Mouse (Mus musculus) MEL (cell line): Measurements from ENCODE around the gene Adamts2. TPM values are rescaled to one million over a fixed set of nuclear protein-coding genes. Genes with fewer than 3 reads are reported as not detected.

Experiments
- DNase-seq: peaks from one replicate; pipeline ENCODE4 v3.0.0; 2011; ENCODE audit warnings: low read depth, low spot score
- H3K27ac ChIP-seq: 2 replicates; pipeline ENCODE4 v1.5.1; 2012; ENCODE audit warnings: low read depth, mild to moderate bottlenecking, control low read depth, low read length, moderate library complexity; ENCODE audit not compliant: control insufficient read depth
- H3K27me3 ChIP-seq, 2 experiments: fragments of 150-350 bp in 1 of 2; sonication (generic) in 1 of 2; 2 replicates each; pipeline ENCODE4 v1.6.1; 2012; ENCODE audit warnings: low read length in 2 of 2, mild to moderate bottlenecking in 2 of 2, improper control_type of control experiment in 1 of 2, moderate library complexity in 1 of 2; ENCODE audit not compliant: insufficient read depth in 2 of 2, control insufficient read depth in 1 of 2
- H3K36me3 ChIP-seq, 2 experiments: 2 replicates each; pipeline ENCODE4 v1.6.1; 2012 to 2014; ENCODE audit warnings: low read length in 2 of 2, improper control_type of control experiment in 1 of 2, inconsistent platforms in 1 of 2, mild to moderate bottlenecking in 1 of 2; ENCODE audit not compliant: insufficient read depth in 2 of 2, control insufficient read depth in 1 of 2
- H3K4me1 ChIP-seq, 2 experiments: fragments of 150-350 bp in 1 of 2; sonication (generic) in 1 of 2; 2 replicates each; pipeline ENCODE4 v1.6.1; 2012; ENCODE audit warnings: low read length in 2 of 2, improper control_type of control experiment in 1 of 2, mild to moderate bottlenecking in 1 of 2; ENCODE audit not compliant: insufficient read depth in 2 of 2, control insufficient read depth in 1 of 2
- H3K4me3 ChIP-seq, 2 experiments: fragments of 150-350 bp in 1 of 2; sonication (generic) in 1 of 2; 2 replicates each; pipeline ENCODE4 v1.5.1; 2012; ENCODE audit warnings: low read depth in 2 of 2, low read length in 2 of 2, mild to moderate bottlenecking in 2 of 2, moderate library complexity in 2 of 2, control low read depth in 1 of 2, improper control_type of control experiment in 1 of 2; ENCODE audit not compliant: control insufficient read depth in 1 of 2, insufficient read depth in 1 of 2
- H3K79me2 ChIP-seq: 2 replicates; pipeline ENCODE4 v1.6.1; 2012; ENCODE audit warnings: mild to moderate bottlenecking, low read length, moderate library complexity; ENCODE audit not compliant: control insufficient read depth, poor library complexity, insufficient read depth
- H3K9ac ChIP-seq: 2 replicates; pipeline ENCODE4 v1.6.1; 2012; ENCODE audit warnings: low read depth, mild to moderate bottlenecking, control low read depth, low read length, moderate library complexity; ENCODE audit not compliant: control insufficient read depth, poor library complexity, severe bottlenecking
- H3K9me3 ChIP-seq: fragments of 150-350 bp; sonication (generic); replicated peaks from 2 replicates; pipeline ENCODE4 v1.6.1; 2012; ENCODE audit warnings: mild to moderate bottlenecking, low read length, improper control_type of control experiment, moderate library complexity; ENCODE audit not compliant: insufficient read depth
- CHD2 ChIP-seq: IDR thresholded peaks from 2 replicates; pipeline ENCODE4 v1.6.1; 2011; ENCODE audit warnings: low read length, improper control_type of control experiment
- CTCF ChIP-seq, 3 experiments: IDR thresholded peaks in 2 of 3; conservative IDR thresholded peaks in 1 of 3; 2 replicates each; pipeline ENCODE4 v1.5.1; 2011 to 2012; ENCODE audit warnings: low read length in 3 of 3, low read depth in 2 of 3, mild to moderate bottlenecking in 2 of 3, improper control_type of control experiment in 1 of 3, inconsistent platforms in 1 of 3, mixed read lengths in 1 of 3, moderate library complexity in 1 of 3; ENCODE audit not compliant: control insufficient read depth in 1 of 3, insufficient read depth in 1 of 3, poor library complexity in 1 of 3, severe bottlenecking in 1 of 3
- E2F4 ChIP-seq: IDR thresholded peaks from 2 replicates; pipeline ENCODE4 v1.6.1; 2011; ENCODE audit warnings: low read depth, low read length, improper control_type of control experiment, borderline replicate concordance
- EP300 ChIP-seq, 2 experiments: IDR thresholded peaks; 2 replicates each; pipeline ENCODE4 v1.6.1; 2011; ENCODE audit warnings: improper control_type of control experiment in 2 of 2, low read length in 2 of 2, low read depth in 1 of 2, mild to moderate bottlenecking in 1 of 2
- ETS1 ChIP-seq: IDR thresholded peaks from 2 replicates; pipeline ENCODE4 v1.6.1; 2012; ENCODE audit warnings: low read depth, mild to moderate bottlenecking, inconsistent platforms, low read length, improper control_type of control experiment, moderate library complexity
- GATA1 ChIP-seq: IDR thresholded peaks from 2 replicates; pipeline ENCODE4 v1.6.1; 2011; ENCODE audit warnings: low read depth, low read length, improper control_type of control experiment
- KAT2A ChIP-seq: conservative IDR thresholded peaks from 2 replicates; pipeline ENCODE4 v1.6.1; 2012; ENCODE audit warnings: low read depth, low read length, improper control_type of control experiment, inconsistent platforms
- MAFK ChIP-seq: IDR thresholded peaks from 2 replicates; pipeline ENCODE4 v1.6.1; 2011; ENCODE audit warnings: low read depth, mild to moderate bottlenecking, low read length, improper control_type of control experiment, borderline replicate concordance
- MYC ChIP-seq: IDR thresholded peaks from 2 replicates; pipeline ENCODE4 v1.6.1; 2011; ENCODE audit warnings: low read depth, mild to moderate bottlenecking, low read length, improper control_type of control experiment, moderate library complexity
- NELFE ChIP-seq: IDR thresholded peaks from 2 replicates; pipeline ENCODE4 v1.6.1; 2011; ENCODE audit warnings: low read depth, low read length, improper control_type of control experiment
- POLR2A ChIP-seq, 2 experiments: IDR thresholded peaks; 2 replicates each; pipeline ENCODE4 v1.6.1; 2011 to 2012; ENCODE audit warnings: low read length in 2 of 2, mild to moderate bottlenecking in 2 of 2, control low read depth in 1 of 2, improper control_type of control experiment in 1 of 2, low read depth in 1 of 2, moderate library complexity in 1 of 2; ENCODE audit not compliant: control insufficient read depth in 1 of 2, insufficient read depth in 1 of 2, poor library complexity in 1 of 2
- POLR2AphosphoS2 ChIP-seq: IDR thresholded peaks from 2 replicates; pipeline ENCODE4 v1.6.1; 2011; ENCODE audit warnings: low read length, improper control_type of control experiment
- POLR2AphosphoS5 ChIP-seq: IDR thresholded peaks from 2 replicates; pipeline ENCODE4 v1.6.1; 2012; ENCODE audit warnings: low read depth, borderline replicate concordance, mild to moderate bottlenecking, inconsistent platforms, low read length, moderate library complexity, mixed read lengths
- RAD21 ChIP-seq: IDR thresholded peaks from 2 replicates; pipeline ENCODE4 v1.6.1; 2011; ENCODE audit warnings: mild to moderate bottlenecking, low read depth, low read length, improper control_type of control experiment
- RCOR1 ChIP-seq: IDR thresholded peaks from 2 replicates; pipeline ENCODE4 v1.6.1; 2012; ENCODE audit warnings: low read depth, mild to moderate bottlenecking, inconsistent platforms, low read length, improper control_type of control experiment
- SIN3A ChIP-seq: IDR thresholded peaks from 2 replicates; pipeline ENCODE4 v1.6.1; 2012; ENCODE audit warnings: low read length, improper control_type of control experiment, inconsistent platforms
- SMC3 ChIP-seq: IDR thresholded peaks from 2 replicates; pipeline ENCODE4 v1.6.1; 2011; ENCODE audit warnings: low read depth, low read length, improper control_type of control experiment
- TBP ChIP-seq: IDR thresholded peaks from 2 replicates; pipeline ENCODE4 v1.8.0; 2011; ENCODE audit warnings: low read depth, low read length, improper control_type of control experiment
- UBTF ChIP-seq: IDR thresholded peaks from 2 replicates; pipeline ENCODE4 v1.6.1; 2012; ENCODE audit warnings: low read depth, mild to moderate bottlenecking, inconsistent platforms, low read length, improper control_type of control experiment, moderate library complexity, borderline replicate concordance; ENCODE audit not compliant: insufficient read depth
- USF2 ChIP-seq, 2 experiments: IDR thresholded peaks; 2 replicates each; pipeline ENCODE4 v1.6.1; 2011 to 2012; ENCODE audit warnings: improper control_type of control experiment in 2 of 2, low read length in 2 of 2, borderline replicate concordance in 1 of 2, inconsistent platforms in 1 of 2, low read depth in 1 of 2, mild to moderate bottlenecking in 1 of 2; ENCODE audit not compliant: insufficient read depth in 1 of 2
- ZKSCAN1 ChIP-seq: IDR thresholded peaks from 2 replicates; pipeline ENCODE4 v1.6.1; 2012; ENCODE audit warnings: low read depth, mild to moderate bottlenecking, inconsistent platforms, low read length, improper control_type of control experiment, moderate library complexity
- ZMIZ1 ChIP-seq: IDR thresholded peaks from 2 replicates; pipeline ENCODE4 v1.6.1; 2012; ENCODE audit warnings: low read depth, mild to moderate bottlenecking, inconsistent platforms, low read length, improper control_type of control experiment, moderate library complexity
- polyA plus RNA-seq, 2 experiments: library from polyadenylated mRNA; stranded (reverse) in 1 of 2; unstranded in 1 of 2; fragments of >175 nt in 1 of 2; fragments of >200 nt in 1 of 2; gene quantifications; 2 replicates each; pipeline versions ENCODE4 v1.2.1 to v1.2.4; 2012; ENCODE audit warnings: low replicate concordance in 2 of 2, low read depth in 1 of 2; ENCODE audit not compliant: insufficient read length in 2 of 2, insufficient read depth in 1 of 2, missing spikeins in 1 of 2
- total RNA-seq: library from RNA; depleted of rRNA; stranded (reverse); fragments of 300-350 nt; gene quantifications from 2 replicates; pipeline ENCODE4 v1.2.3, GENCODE M21; 2012

Adamts2 gene
- total and polyA plus RNA-seq, 3 experiments: not detected

GRCm38 (mm10) chr11:50720421-50720820 is 118.5 kb downstream of the Adamts2 start:
- Histone ChIP-seq H3K4me1 (no peaks in the 10 kb centered on the region), H3K9me3 (no peaks in the 10 kb centered on the region), H3K36me3 (no peaks in the 10 kb centered on the region), H3K4me3 (no peak overlapping the region), H3K9ac (no peak overlapping the region), H3K27ac (no peak overlapping the region), H3K79me2 (no peaks in the 10 kb centered on the region), H3K27me3 (no peaks in the 10 kb centered on the region)
- TF ChIP-seq TBP (no peak), GATA1 (no peak), NELFE (no peak), USF2 (IDR thresholded peaks at IDR 0.05; ENCODE audit: borderline replicate concordance in 1 of 2, insufficient read depth in 1 of 2, low read depth in 1 of 2, low read length in 2 of 2) (no peak), EP300 (IDR thresholded peaks at IDR 0.05; ENCODE audit: low read depth in 1 of 2, low read length in 2 of 2) (no peak), E2F4 (no peak), POLR2A (IDR thresholded peaks at IDR 0.05; ENCODE audit: control insufficient read depth in 1 of 2, insufficient read depth in 1 of 2, low read depth in 1 of 2, low read length in 2 of 2, poor library complexity in 1 of 2) (no peak), MYC (no peak), KAT2A (no peak), POLR2AphosphoS5 (no peak), CTCF (IDR thresholded peaks at IDR 0.05 in 2 of 3, conservative IDR thresholded peaks at IDR 0.05 in 1 of 3; ENCODE audit: control insufficient read depth in 1 of 3, insufficient read depth in 1 of 3, low read depth in 2 of 3, low read length in 3 of 3, poor library complexity in 1 of 3, severe bottlenecking in 1 of 3) (no peak), ZMIZ1 (no peak), ZKSCAN1 (no peak), POLR2AphosphoS2 (no peak), RCOR1 (no peak), MAFK (no peak), UBTF (no peak), CHD2 (no peak), RAD21 (no peak)
- DNase-seq: no peak

DNA sequence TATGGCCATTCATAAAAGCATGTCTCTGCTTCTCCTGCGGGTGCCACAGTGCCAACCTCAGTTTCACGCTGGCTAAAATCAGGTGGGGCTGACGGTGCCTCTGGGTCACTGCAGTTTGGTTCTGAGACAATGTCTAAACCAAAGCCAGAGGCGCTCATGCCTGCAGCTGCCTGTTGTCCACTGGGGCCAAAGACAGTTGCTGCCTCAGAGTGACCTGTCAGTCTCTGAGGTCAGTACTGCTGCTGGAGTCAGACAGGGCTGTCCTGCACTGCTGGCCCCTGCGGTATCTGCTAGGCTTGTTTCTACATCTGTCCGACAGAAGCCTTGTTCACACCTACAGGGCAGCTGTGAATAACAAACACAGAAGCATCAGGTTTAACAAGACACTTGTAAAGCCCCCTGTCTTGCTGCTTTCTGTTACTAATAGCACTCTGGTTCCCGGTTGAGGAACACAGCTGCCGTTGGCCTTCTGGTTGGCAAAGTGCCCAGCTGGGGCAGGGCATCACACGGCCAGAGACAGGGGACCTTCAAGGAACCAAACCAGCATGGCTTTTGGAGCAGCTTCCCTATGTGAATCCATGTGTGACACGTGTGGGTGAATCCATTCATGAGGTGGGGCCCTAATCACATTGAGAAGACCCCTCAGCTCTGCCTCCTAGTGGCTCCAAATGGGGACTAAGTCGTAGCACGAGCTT is 119.1 kb downstream of the Adamts2 start:
- Histone ChIP-seq H3K36me3 (no peaks in the 10 kb centered on the region), H3K79me2 (no peaks in the 10 kb centered on the region), H3K27me3 (no peaks in the 10 kb centered on the region), H3K4me3 (no peak overlapping the region), H3K4me1 (no peaks in the 10 kb centered on the region), H3K9ac (no peak overlapping the region), H3K27ac (no peak overlapping the region)
- DNase-seq: no peak
- TF ChIP-seq RCOR1: no peak
- TF ChIP-seq UBTF: no peak
- TF ChIP-seq ZMIZ1: no peak
- TF ChIP-seq SIN3A: no peak
- no peak for TF ChIP-seq SMC3
- TF ChIP-seq ETS1: no peak
- TF ChIP-seq USF2 (IDR thresholded peaks at IDR 0.05; ENCODE audit: borderline replicate concordance in 1 of 2, insufficient read depth in 1 of 2, low read depth in 1 of 2, low read length in 2 of 2): no peak
- TF ChIP-seq, all 39 proteins: peak for 0
- H3K9me3 ChIP-seq: no peaks in the 10 kb centered on the region
